Mouse (Mus musculus) MEL (cell line): ENCODE measurements at regions not wholly inside any gene's neighbourhood (a gene's known extent, or its start where the extent isn't known, plus 50 kb on each side); places are given as distances from the start of the nearest gene placed in this dataset.

Source experiments
- BHLHE40 ChIP-seq: IDR thresholded peaks from 2 replicates; pipeline ENCODE4 v1.6.1; 2012; ENCODE audit warnings: low read depth, mild to moderate bottlenecking, inconsistent platforms, low read length, improper control_type of control experiment, borderline replicate concordance
- CTCF ChIP-seq, 3 experiments: IDR thresholded peaks in 2 of 3; conservative IDR thresholded peaks in 1 of 3; 2 replicates each; pipeline ENCODE4 v1.5.1; 2011 to 2012; ENCODE audit warnings: low read length in 3 of 3, low read depth in 2 of 3, mild to moderate bottlenecking in 2 of 3, improper control_type of control experiment in 1 of 3, inconsistent platforms in 1 of 3, mixed read lengths in 1 of 3, moderate library complexity in 1 of 3; ENCODE audit not compliant: control insufficient read depth in 1 of 3, insufficient read depth in 1 of 3, poor library complexity in 1 of 3, severe bottlenecking in 1 of 3
- EP300 ChIP-seq, 2 experiments: IDR thresholded peaks; 2 replicates each; pipeline ENCODE4 v1.6.1; 2011; ENCODE audit warnings: improper control_type of control experiment in 2 of 2, low read length in 2 of 2, low read depth in 1 of 2, mild to moderate bottlenecking in 1 of 2
- GABPA ChIP-seq: IDR thresholded peaks from 2 replicates; pipeline ENCODE4 v1.6.1; 2012; ENCODE audit warnings: low read depth, mild to moderate bottlenecking, inconsistent platforms, low read length, improper control_type of control experiment, moderate library complexity
- GATA1 ChIP-seq: IDR thresholded peaks from 2 replicates; pipeline ENCODE4 v1.6.1; 2011; ENCODE audit warnings: low read depth, low read length, improper control_type of control experiment
- JUND ChIP-seq: IDR thresholded peaks from 2 replicates; pipeline ENCODE4 v1.6.1; 2011; ENCODE audit warnings: low read depth, mild to moderate bottlenecking, improper control_type of control experiment, low read length
- KAT2A ChIP-seq: conservative IDR thresholded peaks from 2 replicates; pipeline ENCODE4 v1.6.1; 2012; ENCODE audit warnings: low read depth, low read length, improper control_type of control experiment, inconsistent platforms
- MAX ChIP-seq: IDR thresholded peaks from 2 replicates; pipeline ENCODE4 v1.6.1; 2011; ENCODE audit warnings: low read length, improper control_type of control experiment
- MAZ ChIP-seq: IDR thresholded peaks from 2 replicates; pipeline ENCODE4 v1.6.1; 2012; ENCODE audit warnings: low read depth, mild to moderate bottlenecking, inconsistent platforms, low read length, improper control_type of control experiment
- NELFE ChIP-seq: IDR thresholded peaks from 2 replicates; pipeline ENCODE4 v1.6.1; 2011; ENCODE audit warnings: low read depth, low read length, improper control_type of control experiment
- NRF1 ChIP-seq: IDR thresholded peaks from 2 replicates; pipeline ENCODE4 v1.6.1; 2014; ENCODE audit warnings: low read depth, mild to moderate bottlenecking, inconsistent platforms, low read length, improper control_type of control experiment, moderate library complexity; ENCODE audit not compliant: poor library complexity, insufficient read depth, severe bottlenecking
- TCF12 ChIP-seq: IDR thresholded peaks from 2 replicates; pipeline ENCODE4 v1.6.1; 2014; ENCODE audit warnings: low read depth, mild to moderate bottlenecking, inconsistent platforms, low read length, improper control_type of control experiment, moderate library complexity
- ZC3H11A ChIP-seq: IDR thresholded peaks from 2 replicates; pipeline ENCODE4 v1.6.1; 2012; ENCODE audit warnings: low read depth, mild to moderate bottlenecking, inconsistent platforms, low read length, improper control_type of control experiment

- TF ChIP-seq CTCF (IDR thresholded peaks at IDR 0.05 in 2 of 3, conservative IDR thresholded peaks at IDR 0.05 in 1 of 3; ENCODE audit: control insufficient read depth in 1 of 3, insufficient read depth in 1 of 3, low read depth in 2 of 3, low read length in 3 of 3, poor library complexity in 1 of 3, severe bottlenecking in 1 of 3), result no peak
- peak; percentile 62 for TF ChIP-seq GATA1
- no peak for TF ChIP-seq NRF1
- TF ChIP-seq MAX, result no peak
- peak; percentile 47 to 48; a peak in 2 of 4 replicates for TF ChIP-seq EP300 (IDR thresholded peaks at IDR 0.05; ENCODE audit: low read depth in 1 of 2, low read length in 2 of 2)
- peak; percentile 78 for TF ChIP-seq TCF12
- no peak for TF ChIP-seq JUND
- TF ChIP-seq ZC3H11A, result no peak
- no peak for TF ChIP-seq KAT2A
- no peak for TF ChIP-seq BHLHE40
- TF ChIP-seq NELFE, result no peak
- TF ChIP-seq GABPA, result no peak
- TF ChIP-seq MAZ, result no peak
Observed at GRCm38 (mm10) chr14:84802640-84803039, 359.3 kb downstream of the Pcdh17 start.
